Mouse (Mus musculus): ENCODE data around the gene Rnf19b. TPM values are rescaled to one million over a fixed set of nuclear protein-coding genes. Genes with fewer than 3 reads are reported as not detected.

The Rnf19b gene
- polyA plus RNA-seq, 1 experiment from 2014 or later = 7.2 TPM

DNA sequence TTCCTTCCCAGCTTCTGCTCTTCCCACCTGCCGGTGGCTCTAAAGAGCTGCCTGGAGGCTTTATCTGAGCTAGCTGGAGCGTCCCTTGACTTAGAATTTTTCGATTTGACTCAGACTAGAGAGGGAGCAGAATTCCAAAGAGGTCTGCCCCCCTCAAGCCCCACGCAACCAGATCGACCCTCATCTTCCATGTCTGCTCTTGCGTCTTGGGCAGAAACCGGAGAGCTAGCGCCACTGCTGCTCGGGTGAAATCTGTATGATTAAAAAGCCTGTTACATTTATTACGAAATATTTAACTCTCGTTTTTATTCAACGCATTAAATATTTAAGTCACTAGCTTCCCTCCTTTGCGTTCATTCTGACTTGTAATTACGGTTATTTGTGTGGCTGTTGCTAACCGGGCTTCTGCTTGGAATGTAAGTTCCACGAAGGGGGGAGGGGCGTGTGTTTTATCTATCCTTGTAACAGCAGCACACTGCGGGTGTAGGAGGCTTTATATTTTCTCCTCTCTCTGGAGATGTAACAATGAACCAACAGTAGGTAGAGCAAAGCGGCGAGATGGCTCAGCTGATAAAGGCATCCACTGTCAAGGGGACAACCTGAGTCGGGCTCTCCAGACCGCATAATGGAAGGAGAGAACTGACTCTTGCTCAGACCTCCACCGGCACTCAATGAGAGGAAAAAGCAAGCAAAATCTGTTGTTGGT, 8.6 kb upstream of the Rnf19b start:
- Histone ChIP-seq H3K27me3 (replicated peaks; ENCODE audit: control insufficient read depth, insufficient read depth, low read length) (peaks cover 48% of the 10 kb centered on the region), H3K4me3 (ENCODE audit: low read depth, low read length) (peak overlapping the region; percentile 61), H3K27ac (ENCODE audit: low read depth, low read length) (no peak overlapping the region), H3K4me1 (replicated peaks; ENCODE audit: control insufficient read depth, insufficient read depth, low read length) (peaks cover 36% of the 10 kb centered on the region), H3K9me3 (ENCODE audit: control insufficient read depth, low read length) (no peaks in the 10 kb centered on the region), H3K36me3 (ENCODE audit: control insufficient read depth, insufficient read depth, low read length) (no peaks in the 10 kb centered on the region), H3K9ac (ENCODE audit: low read depth, low read length) (peak overlapping the region; percentile 62), H3K4me2 (peak overlapping the region; percentile 97)
- DNase-seq (ENCODE audit: low spot score) (no peak), ATAC-seq (replicated peaks; ENCODE audit: low FRiP score) (no peak)
- 4% methylated on average over 23 of the region's 23 CpGs for WGBS

DNA sequence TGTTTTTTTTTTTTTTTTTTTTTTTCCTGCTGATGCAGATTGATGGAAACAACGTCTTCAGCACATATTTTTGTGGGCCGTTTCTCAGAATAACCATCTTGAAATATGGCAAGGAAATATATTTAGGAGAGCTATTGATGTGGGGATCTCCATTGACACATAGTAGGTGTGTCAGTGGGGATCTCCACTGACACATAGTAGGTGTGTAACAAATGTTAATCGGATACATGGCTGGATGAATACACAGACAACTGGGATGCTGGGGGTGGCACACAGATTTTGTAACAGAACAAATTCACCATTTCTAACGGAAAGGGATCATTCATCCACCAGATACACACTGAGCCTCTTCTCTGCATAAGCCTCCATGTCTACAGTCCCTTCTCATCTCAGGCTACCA, 7.7 kb upstream of the Rnf19b start:
- no peaks in the 10 kb centered on the region for H3K9me3 ChIP-seq (ENCODE audit: control insufficient read depth, low read length)
- H3K27me3 ChIP-seq (replicated peaks; ENCODE audit: control insufficient read depth, insufficient read depth, low read length) = peaks cover 48% of the 10 kb centered on the region
- ATAC-seq (replicated peaks; ENCODE audit: low FRiP score) (no peak), DNase-seq (ENCODE audit: low spot score) (no peak)
- H3K27ac ChIP-seq (ENCODE audit: low read depth, low read length) = no peak overlapping the region
- H3K4me3 ChIP-seq (ENCODE audit: low read depth, low read length) = no peak overlapping the region
- no peak overlapping the region for H3K9ac ChIP-seq (ENCODE audit: low read depth, low read length)
- peaks cover 36% of the 10 kb centered on the region for H3K4me1 ChIP-seq (replicated peaks; ENCODE audit: control insufficient read depth, insufficient read depth, low read length)
- H3K4me2 ChIP-seq = no peak overlapping the region
- H3K36me3 ChIP-seq (ENCODE audit: control insufficient read depth, insufficient read depth, low read length) = no peaks in the 10 kb centered on the region
- 74% methylated on average over 4 of the region's 4 CpGs for WGBS

DNA sequence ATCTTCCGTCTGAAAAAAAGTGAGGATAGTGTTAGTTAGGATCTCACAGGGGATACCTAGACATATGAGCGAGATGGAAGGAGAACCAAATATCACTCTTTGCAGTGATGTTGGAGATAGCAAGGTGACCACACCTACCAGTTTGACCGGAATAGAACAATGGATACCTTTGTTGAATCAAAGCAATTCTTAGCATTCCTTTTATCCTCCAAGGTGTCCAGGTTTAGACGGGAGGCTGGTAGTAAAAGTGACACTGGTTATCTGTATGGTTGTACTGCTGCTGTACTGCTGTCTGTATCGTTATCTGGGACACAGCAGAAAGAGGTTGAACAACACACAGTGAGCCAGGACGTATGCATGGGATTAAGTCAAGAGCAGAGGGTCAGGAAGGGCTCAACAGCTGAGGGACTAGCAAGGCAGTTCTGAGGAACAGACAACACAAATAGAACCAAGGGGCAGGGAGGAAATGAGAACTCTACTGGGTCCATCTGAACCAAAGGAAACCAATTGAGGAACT, 7.1 kb upstream of the Rnf19b start:
- H3K4me2 ChIP-seq = peak overlapping the region; percentile 52
- H3K4me3 ChIP-seq (ENCODE audit: low read depth, low read length) = no peak overlapping the region
- peaks cover 36% of the 10 kb centered on the region for H3K4me1 ChIP-seq (replicated peaks; ENCODE audit: control insufficient read depth, insufficient read depth, low read length)
- DNase-seq (ENCODE audit: low spot score) (no peak), ATAC-seq (replicated peaks; ENCODE audit: low FRiP score) (peak; percentile 82)
- no peak overlapping the region for H3K27ac ChIP-seq (ENCODE audit: low read depth, low read length)
- H3K9me3 ChIP-seq (ENCODE audit: control insufficient read depth, low read length) = no peaks in the 10 kb centered on the region
- no peaks in the 10 kb centered on the region for H3K36me3 ChIP-seq (ENCODE audit: control insufficient read depth, insufficient read depth, low read length)
- H3K9ac ChIP-seq (ENCODE audit: low read depth, low read length) = 0 out of 2 replicates have a peak overlapping the region, but pooled peaks have one; percentile 20
- H3K27me3 ChIP-seq (replicated peaks; ENCODE audit: control insufficient read depth, insufficient read depth, low read length) = peaks cover 46% of the 10 kb centered on the region
- WGBS = 41% methylated on average over 6 of the region's 6 CpGs

DNA sequence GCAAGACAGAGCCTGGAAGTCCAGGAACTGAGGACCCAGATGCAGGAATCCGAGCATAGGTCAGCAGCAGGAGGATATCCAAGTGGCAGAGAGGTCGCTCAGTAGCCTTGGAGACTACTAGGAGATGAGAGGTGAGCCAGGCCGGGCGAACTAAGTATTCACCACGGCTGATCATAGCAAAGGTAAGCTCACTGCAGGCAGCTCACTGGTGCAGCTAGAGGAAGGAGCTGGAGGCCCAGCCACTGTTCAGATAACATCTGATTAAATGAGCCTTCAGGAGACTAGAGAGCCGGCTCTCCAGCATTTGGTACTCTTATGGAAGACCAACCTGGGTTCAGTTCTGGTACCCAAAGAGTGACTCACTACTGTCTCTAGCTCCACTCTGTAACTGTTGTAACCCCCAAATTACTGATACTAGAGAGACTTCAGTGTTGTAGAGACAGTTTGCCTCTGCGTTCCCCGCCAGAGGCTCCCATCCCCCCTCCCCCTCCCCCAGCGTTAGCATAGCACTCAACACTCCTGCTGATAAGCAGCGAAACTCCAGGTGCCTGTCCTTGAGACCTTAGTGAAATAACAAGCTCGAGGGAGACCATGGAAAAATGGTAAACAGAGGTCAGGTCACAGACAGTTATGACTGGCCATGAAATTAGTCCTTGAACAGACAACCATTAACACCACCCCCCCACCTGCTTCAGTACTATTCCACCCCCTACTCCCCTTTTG, 6.4 kb upstream of the Rnf19b start:
- Histone ChIP-seq H3K27ac (ENCODE audit: low read depth, low read length) (no peak overlapping the region), H3K4me2 (peak overlapping the region; percentile 52), H3K4me1 (replicated peaks; ENCODE audit: control insufficient read depth, insufficient read depth, low read length) (peaks cover 36% of the 10 kb centered on the region), H3K4me3 (ENCODE audit: low read depth, low read length) (no peak overlapping the region), H3K36me3 (ENCODE audit: control insufficient read depth, insufficient read depth, low read length) (no peaks in the 10 kb centered on the region), H3K27me3 (replicated peaks; ENCODE audit: control insufficient read depth, insufficient read depth, low read length) (peaks cover 39% of the 10 kb centered on the region), H3K9ac (ENCODE audit: low read depth, low read length) (peak overlapping the region; percentile 20; the same call in 1 of the 2 replicates), H3K9me3 (ENCODE audit: control insufficient read depth, low read length) (no peaks in the 10 kb centered on the region)
- ATAC-seq (replicated peaks; ENCODE audit: low FRiP score) (0 out of 2 replicates have a peak, but pooled peaks have one; percentile 46), DNase-seq (ENCODE audit: low spot score) (no peak)
- WGBS = 10% methylated on average over 11 of the region's 11 CpGs

DNA sequence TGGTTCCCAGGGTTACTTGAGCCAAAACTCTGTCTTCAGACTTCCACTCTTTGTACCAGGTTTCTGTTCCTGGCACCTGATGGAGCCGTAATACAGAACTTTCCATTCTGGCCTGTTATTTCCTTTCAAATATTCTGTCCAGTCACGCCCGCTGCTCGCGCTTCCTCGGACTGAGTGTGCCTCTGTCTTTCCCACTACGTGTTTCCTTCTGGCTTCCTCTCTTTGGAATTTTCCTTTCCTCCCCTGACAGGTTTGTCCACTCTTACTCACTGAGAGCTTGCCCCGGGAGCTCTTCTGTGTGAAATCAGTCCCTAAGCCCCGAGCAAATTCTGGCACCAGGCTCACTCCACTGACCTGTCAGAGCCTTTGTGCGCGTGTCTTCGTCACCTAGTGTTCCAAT, 3.3 kb upstream of the Rnf19b start:
- H3K27ac ChIP-seq (ENCODE audit: low read depth, low read length) = no peak overlapping the region
- DNase-seq (ENCODE audit: low spot score) (no peak), ATAC-seq (replicated peaks; ENCODE audit: low FRiP score) (no peak)
- H3K9ac ChIP-seq (ENCODE audit: low read depth, low read length) = no peak overlapping the region
- H3K4me2 ChIP-seq = no peak overlapping the region
- H3K4me1 ChIP-seq (replicated peaks; ENCODE audit: control insufficient read depth, insufficient read depth, low read length) = peaks cover 29% of the 10 kb centered on the region
- WGBS = 91% methylated on average over 12 of the region's 12 CpGs
- no peaks in the 10 kb centered on the region for H3K9me3 ChIP-seq (ENCODE audit: control insufficient read depth, low read length)
- no peak overlapping the region for H3K4me3 ChIP-seq (ENCODE audit: low read depth, low read length)
- no peaks in the 10 kb centered on the region for H3K36me3 ChIP-seq (ENCODE audit: control insufficient read depth, insufficient read depth, low read length)
- H3K27me3 ChIP-seq (replicated peaks; ENCODE audit: control insufficient read depth, insufficient read depth, low read length) = peaks cover 13% of the 10 kb centered on the region

DNA sequence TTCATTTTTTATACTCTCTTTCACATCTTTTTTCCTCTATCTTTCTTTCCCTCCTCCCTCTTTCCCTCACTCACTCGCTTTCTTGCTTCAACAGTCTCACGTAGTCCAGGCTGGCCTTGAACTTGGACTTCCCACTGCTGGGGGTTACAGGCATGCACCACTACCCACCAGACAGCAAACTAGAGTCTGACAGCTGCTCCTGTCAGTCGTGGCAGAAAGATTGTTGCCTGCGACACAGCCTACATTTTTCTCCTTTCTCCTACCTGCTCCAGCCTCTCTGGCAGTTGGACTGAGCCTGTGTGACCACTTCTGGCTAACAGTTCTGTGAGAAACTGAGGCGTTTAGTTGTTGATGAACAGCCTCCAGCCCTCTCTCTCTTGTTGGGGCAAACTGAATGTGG, 2.5 kb upstream of the Rnf19b start:
- Histone ChIP-seq H3K27ac (ENCODE audit: low read depth, low read length) (no peak overlapping the region), H3K36me3 (ENCODE audit: control insufficient read depth, insufficient read depth, low read length) (no peaks in the 10 kb centered on the region), H3K4me2 (no peak overlapping the region), H3K9me3 (ENCODE audit: control insufficient read depth, low read length) (no peaks in the 10 kb centered on the region), H3K4me3 (ENCODE audit: low read depth, low read length) (no peak overlapping the region), H3K4me1 (replicated peaks; ENCODE audit: control insufficient read depth, insufficient read depth, low read length) (peaks cover 27% of the 10 kb centered on the region), H3K9ac (ENCODE audit: low read depth, low read length) (no peak overlapping the region), H3K27me3 (replicated peaks; ENCODE audit: control insufficient read depth, insufficient read depth, low read length) (peaks cover 5% of the 10 kb centered on the region; the same call in 1 of the 2 replicates)
- WGBS = 80% methylated on average over 5 of the region's 5 CpGs
- ATAC-seq (replicated peaks; ENCODE audit: low FRiP score) (no peak), DNase-seq (ENCODE audit: low spot score) (no peak)

DNA sequence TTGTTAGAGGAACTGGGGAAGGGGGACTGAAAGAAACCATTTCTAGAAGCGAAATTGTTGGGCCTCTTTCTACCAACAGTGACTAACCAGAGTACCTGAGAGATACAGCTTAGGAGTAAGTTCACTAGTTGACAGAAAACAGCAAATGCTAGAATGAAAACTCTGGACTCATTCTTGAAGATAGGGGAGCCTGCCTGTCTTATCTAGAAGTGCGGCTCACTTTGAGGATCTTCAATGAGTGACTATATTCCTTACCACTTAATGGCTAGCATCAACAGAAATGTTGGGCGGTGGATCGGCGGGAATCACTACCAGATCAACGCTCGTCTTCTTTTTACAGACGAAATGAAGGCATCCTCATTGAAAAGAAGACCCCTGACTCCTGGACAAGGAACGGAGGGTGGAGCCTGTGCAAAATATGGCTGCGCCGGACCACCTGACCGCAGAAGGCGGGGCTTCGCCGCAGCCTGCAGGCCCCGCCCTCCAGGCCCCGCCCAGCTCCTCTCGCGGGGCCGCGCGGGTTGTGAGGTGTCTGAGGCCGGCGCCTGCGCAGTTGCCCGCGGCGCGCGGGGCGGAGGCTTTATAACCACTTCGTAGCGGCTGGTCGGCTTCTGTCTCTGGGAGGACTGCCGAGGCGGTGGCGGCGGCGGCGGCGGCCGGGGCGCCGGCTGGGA, 401 bp upstream of the Rnf19b start:
- Histone ChIP-seq H3K9ac (ENCODE audit: low read depth, low read length) (peak overlapping the region; percentile 91), H3K27ac (ENCODE audit: low read depth, low read length) (peak overlapping the region; percentile 89), H3K9me3 (ENCODE audit: control insufficient read depth, low read length) (no peaks in the 10 kb centered on the region), H3K27me3 (replicated peaks; ENCODE audit: control insufficient read depth, insufficient read depth, low read length) (0 out of 2 replicates have a peak, but pooled peaks cover 3% of the 10 kb centered on the region), H3K36me3 (ENCODE audit: control insufficient read depth, insufficient read depth, low read length) (no peaks in the 10 kb centered on the region), H3K4me2 (peak overlapping the region; percentile 100), H3K4me3 (ENCODE audit: low read depth, low read length) (peak overlapping the region; percentile 90), H3K4me1 (replicated peaks; ENCODE audit: control insufficient read depth, insufficient read depth, low read length) (peaks cover 15% of the 10 kb centered on the region)
- 5% methylated on average over 30 of the region's 44 CpGs for WGBS
- peak; percentile 97 for DNase-seq (ENCODE audit: low spot score)
- peak; percentile 94 for ATAC-seq (replicated peaks; ENCODE audit: low FRiP score)

DNA sequence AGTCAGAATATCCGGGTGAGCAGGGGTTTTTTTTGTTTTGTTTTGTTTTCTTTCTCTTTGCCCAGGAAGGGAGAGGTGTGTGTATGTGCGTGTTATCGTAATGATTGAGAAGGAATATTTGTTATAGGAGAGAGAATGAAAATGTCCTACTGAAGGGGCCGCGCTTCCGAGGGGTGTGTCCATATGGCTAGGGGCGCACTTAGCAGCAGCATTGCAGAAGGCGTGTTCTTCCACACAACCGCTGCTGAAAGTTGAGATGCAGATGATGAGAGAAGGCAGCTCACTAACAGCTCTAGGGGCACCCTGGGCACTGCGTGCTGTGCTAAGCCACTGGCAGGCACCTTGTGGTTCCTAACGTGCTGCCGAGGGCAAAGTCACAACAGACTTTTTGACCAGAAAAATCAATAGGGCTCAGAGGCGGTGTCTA, 1.1 kb downstream of the Rnf19b start:
- ATAC-seq (replicated peaks; ENCODE audit: low FRiP score) (0 out of 2 replicates have a peak, but pooled peaks have one; percentile 6), DNase-seq (ENCODE audit: low spot score) (no peak)
- Histone ChIP-seq H3K27ac (ENCODE audit: low read depth, low read length) (peak overlapping the region; percentile 89; the same call in 1 of the 2 replicates), H3K4me2 (peak overlapping the region; percentile 100), H3K4me3 (ENCODE audit: low read depth, low read length) (peak overlapping the region; percentile 90), H3K9ac (ENCODE audit: low read depth, low read length) (peak overlapping the region; percentile 91), H3K36me3 (ENCODE audit: control insufficient read depth, insufficient read depth, low read length) (no peaks in the 10 kb centered on the region), H3K27me3 (replicated peaks; ENCODE audit: control insufficient read depth, insufficient read depth, low read length) (no peaks in the 10 kb centered on the region), H3K4me1 (replicated peaks; ENCODE audit: control insufficient read depth, insufficient read depth, low read length) (peaks cover 18% of the 10 kb centered on the region), H3K9me3 (ENCODE audit: control insufficient read depth, low read length) (no peaks in the 10 kb centered on the region)
- WGBS = 5% methylated on average over 13 of the region's 13 CpGs
